Mouse (Mus musculus): ENCODE measurements at regions not wholly inside any gene's neighbourhood (a gene's known extent, or its start where the extent isn't known, plus 50 kb on each side); places are given as distances from the start of the nearest gene placed in this dataset.

DNA sequence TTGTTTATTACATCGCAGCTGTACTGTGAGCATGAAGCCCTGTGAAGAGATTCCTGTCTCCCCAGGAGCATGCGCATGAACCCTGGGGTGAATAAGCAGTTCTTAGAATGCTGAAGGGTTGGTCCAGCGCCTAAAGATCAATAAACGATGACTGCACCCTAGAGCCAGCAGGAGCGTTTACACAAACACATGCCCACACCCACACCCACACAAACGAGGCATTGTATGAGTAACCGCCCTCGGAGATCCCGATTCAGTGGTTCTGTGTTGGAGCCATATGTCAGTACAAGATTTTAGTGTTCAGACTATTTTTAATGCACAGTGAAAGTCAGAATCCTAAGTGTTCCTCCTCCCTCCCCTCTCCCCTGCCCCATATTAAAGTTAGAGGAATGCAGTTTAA lies 57.3 kb downstream of the Edn1 start:
- no peak for DNase-seq (ENCODE audit: low spot score in 2 of 2)

DNA sequence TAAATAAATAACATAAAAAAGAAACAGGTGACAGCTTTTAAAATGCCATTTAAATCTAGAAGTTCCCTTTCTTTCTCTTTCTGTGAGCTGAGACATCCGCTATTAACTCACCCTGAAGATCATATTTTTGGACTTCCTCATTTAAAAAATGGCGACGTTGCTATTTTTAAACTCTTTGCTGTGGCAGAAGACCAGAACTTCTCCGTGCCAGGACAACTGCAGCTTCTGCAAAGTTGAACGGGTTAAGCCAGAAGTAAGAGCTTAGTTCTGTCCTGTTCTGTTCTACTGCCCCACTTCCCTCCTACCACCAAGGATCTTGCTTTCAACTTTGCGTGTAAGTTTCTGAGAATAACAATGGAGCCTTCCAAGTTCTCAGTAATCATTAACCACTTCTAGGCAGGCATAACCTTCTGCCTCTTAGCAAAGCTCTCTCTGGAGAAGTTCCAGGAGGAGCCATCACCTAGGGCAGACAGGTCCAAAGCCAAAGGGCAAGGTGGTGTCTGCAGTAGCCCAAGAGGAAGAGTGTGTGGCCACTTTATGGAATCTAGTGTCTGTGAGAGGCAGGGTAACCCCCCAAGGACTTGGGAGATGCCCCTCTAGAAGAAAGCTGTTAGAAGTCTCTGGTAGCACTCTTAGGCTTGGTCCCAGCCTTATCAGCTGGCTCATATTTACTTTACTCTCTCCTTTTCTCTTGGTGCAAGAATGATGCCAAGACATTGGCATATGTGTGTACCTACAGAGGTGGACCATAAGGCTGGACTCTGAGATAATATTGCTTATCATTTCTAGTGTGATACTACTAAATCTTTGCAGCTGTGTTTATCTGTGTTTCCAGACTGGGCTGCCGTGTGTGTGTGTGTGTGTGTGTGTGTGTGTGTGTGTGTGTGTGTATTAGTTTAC lies 66.6 kb downstream of the Edn1 start:
- DNase-seq (ENCODE audit: low spot score in 2 of 2): no peak

GRCm38 (mm10) chr13:42369826-42370225 lies 68.5 kb downstream of the Edn1 start:
- no peak for DNase-seq (ENCODE audit: low spot score in 2 of 2)

- DNase-seq (ENCODE audit: low spot score in 2 of 2): no peak
Observed at GRCm38 (mm10) chr13:42372201-42372600, 70.9 kb downstream of the Edn1 start.

GRCm38 (mm10) chr13:42374181-42374596 lies 72.9 kb downstream of the Edn1 start:
- DNase-seq (ENCODE audit: low spot score in 2 of 2): no peak

- DNase-seq (ENCODE audit: low spot score in 2 of 2): no peak
Observed at GRCm38 (mm10) chr13:42379675-42380074, 78.4 kb downstream of the Edn1 start.

DNA sequence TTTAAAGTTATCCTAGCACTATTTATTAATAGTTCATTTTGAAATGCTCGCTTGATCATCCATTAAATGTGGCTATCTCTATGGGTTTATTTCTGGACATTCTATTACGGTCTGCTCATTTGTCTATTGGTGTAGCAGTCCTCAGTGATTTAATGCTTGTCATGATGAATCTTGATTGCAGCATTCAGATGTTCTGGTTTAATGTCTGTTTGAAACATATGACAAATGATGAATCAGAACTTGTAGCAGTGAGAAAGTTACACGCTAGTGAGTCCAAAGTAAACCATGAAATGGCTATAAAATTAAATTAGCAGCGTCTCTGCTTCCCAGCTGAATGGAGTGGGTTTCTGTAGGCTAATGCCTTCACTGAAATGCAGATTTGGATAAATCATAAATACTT lies 81.8 kb downstream of the Edn1 start:
- DNase-seq (ENCODE audit: low spot score in 2 of 2): no peak

GRCm38 (mm10) chr13:42390389-42390788 lies 89.1 kb downstream of the Edn1 start:
- DNase-seq (ENCODE audit: low spot score in 2 of 2): no peak

DNA sequence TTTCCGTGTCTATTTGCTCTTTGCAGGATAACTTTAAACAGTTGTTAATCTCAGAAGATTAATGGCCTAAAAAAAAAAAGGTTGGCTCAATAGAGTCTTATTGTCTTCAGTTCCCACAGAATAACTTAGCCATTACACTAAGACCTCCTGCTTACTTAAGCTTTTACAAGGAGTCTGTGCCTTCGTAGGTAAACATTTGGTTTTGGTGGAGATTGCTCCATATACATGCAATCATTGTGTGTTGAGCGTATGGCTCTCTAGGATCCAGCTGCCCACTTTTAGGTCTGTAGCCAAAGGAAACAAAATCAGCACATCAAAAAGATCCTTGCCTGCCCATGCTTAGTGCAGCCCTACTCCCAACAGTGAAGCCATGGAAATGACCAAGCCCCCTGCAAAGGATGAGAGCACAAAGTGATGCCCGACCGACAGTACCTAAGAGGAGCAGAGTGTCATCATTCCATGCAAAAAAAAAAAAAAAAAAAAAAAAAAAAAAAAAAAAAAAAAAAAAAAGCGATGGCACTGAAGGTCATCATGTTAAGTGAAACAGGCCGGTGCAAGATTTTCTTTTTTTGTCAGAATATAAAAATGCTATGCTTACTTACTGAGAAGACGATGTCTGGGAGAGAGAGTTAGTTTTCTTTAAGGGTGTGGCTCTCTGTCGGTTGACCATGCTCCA lies 90.2 kb downstream of the Edn1 start:
- DNase-seq (ENCODE audit: low spot score in 2 of 2): no peak

- DNase-seq (ENCODE audit: low spot score in 2 of 2): no peak
Observed at GRCm38 (mm10) chr13:42392701-42393100, 91.4 kb downstream of the Edn1 start.

DNA sequence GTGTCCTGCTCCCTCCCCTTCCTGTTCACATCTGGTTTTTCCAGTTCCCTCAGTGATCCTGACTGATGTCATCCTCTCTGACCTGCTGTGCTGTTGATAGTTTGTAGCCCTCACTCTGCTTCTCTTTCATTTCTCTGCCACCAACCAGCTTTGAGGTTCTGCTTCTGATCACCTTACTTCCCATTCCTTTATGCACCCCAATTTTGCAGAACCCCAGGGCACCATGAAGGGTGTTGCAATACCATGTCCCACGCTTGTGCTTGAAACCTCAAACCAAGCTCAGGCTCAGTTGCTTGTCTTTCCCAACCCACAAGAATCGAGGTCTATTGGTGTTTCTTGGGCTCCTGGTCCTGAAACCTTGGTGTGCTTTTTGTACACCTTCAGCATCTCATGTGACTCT lies 93.3 kb downstream of the Edn1 start:
- no peak for DNase-seq (ENCODE audit: low spot score in 2 of 2)

DNA sequence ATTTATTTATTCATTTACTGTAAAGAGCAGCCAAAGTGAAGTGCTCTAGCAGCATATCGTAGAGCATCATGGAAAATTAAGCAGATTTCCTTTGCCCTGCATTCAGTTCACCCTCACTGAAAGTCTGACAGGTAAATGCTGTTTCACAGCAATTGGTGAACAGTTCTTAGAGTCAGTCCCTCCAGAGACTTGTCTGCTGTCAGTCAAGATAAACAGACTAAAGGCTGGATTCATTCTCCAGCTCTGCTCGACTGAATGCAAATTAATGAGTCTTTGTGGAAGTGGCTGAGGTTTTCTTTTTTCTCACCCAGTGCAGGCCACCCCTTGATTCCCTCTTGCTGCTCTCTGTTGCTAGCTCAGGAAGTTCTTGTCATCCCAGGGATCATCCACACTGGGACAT lies 100.2 kb downstream of the Edn1 start:
- DNase-seq (ENCODE audit: low spot score in 2 of 2): no peak

DNA sequence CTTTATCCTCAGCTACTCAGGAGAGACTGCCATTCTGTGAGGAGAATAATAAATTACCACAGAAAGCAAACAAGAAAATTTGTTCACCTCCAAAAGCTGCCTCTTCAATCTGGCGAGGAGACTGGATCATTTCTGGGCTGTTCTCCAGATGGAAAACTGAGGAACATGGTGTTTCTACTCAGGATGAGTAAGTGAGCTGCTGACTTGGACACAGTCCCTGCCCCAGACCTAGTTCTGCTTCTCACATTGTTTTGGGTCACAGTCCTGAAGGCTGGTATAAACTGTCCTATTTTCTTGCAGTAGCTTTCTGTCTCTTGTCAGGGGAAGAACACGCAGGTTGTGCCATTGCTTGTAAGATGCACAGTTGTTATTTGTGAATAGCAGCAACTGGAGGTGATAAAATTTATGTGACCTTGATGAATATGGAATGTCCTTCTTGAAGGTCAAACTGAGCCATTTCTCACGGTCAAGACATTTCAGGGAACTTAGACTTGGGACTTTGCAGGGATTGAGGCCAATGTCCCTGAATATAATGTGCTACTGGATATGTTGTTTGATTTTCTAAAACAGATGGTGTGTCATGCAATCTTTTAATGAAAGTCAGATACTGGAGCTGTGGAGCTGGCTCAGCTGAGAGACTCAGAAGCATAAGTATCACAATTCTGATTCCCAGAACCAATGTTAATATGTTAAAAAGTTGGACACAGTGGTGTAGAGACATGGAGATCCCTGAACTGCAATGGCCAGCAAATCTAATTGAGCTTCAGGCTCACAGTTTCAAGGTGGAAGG lies 102.2 kb downstream of the Edn1 start:
- no peak for DNase-seq (ENCODE audit: low spot score in 2 of 2)

DNA sequence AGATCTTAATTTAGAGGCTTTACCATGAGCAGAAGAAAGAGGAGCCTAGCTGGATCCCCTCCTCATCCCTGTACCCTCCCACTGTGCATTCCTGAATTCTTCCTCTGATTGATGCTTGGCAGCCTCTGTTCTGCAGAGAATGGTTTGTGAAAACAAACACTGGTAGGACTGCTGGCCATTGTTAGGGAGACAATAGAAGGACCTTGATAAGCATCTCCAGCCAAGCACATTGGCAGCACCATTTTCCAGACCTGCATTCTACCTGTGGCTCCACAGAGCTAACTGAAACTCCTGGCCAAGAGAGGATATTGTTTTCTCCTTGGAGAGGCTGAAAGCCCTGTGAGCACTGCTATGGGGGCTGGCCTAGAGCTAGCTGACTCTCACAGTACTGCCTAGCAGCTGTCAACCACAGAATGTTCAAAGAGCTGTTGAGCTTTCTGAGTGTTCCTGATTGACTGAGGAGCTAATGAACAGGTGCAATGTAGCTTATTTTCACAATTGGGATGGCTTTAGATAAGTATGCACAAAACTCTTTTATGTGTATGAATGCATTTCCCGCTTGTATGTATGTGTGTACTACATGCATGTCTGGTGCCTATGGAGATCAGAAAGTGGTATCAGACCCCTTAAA lies 111.5 kb downstream of the Edn1 start:
- DNase-seq (ENCODE audit: low spot score in 2 of 2): no peak

DNA sequence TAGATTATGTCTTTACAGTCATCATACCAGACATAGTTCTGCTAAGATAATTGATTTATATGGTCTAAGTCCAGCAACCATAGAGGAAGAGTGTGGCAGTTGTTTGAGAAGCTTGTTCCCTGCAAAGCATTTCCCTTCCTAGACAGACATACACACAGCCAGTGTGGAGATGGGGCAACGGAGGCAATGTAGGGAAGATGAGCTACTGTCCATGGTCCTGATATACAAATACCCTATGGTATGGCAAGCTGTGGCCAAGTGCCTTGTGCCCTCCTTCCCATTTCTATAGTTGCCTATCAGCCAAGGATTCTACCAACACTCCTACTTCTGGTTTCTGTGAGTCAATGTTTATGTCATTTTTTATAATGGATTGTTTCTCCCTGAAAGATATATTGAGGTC lies 145.6 kb downstream of the Edn1 start:
- no peak for DNase-seq (ENCODE audit: low spot score in 2 of 2)

- DNase-seq (ENCODE audit: low spot score in 2 of 2): no peak
Observed at GRCm38 (mm10) chr13:42453665-42454064, 152.4 kb downstream of the Edn1 start.

DNA sequence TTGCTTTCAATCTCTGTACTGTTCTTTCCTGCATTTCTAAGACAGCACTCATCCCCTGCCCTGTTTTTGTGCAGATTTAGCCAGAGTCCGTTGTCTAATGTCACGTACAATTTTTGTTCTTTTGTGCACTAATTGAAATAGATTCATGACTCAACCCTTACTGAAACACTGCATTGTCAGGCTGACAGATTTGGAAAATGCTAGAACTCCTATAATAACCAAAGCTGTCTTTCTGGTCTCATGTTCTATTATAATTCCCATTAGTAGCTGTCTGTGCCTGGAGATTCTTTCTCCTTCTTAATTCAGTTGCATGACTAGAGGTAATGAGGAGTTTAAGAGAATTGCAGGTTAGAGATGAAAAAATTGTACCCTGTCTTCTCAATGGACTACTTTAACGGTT lies 158.6 kb downstream of the Edn1 start:
- DNase-seq (ENCODE audit: low spot score in 2 of 2): no peak

GRCm38 (mm10) chr13:42478825-42479224 lies 177.5 kb downstream of the Edn1 start:
- no peak for DNase-seq (ENCODE audit: low spot score in 2 of 2)

GRCm38 (mm10) chr13:42490956-42491680 lies 189.3 kb upstream of the Phactr1 start:
- no peak for DNase-seq (ENCODE audit: low spot score in 2 of 2)

- no peak for DNase-seq (ENCODE audit: low spot score in 2 of 2)
Observed at GRCm38 (mm10) chr13:42494371-42494770, 186.1 kb upstream of the Phactr1 start.

GRCm38 (mm10) chr13:42498351-42498750 lies 182.1 kb upstream of the Phactr1 start:
- DNase-seq (ENCODE audit: low spot score in 2 of 2): no peak

All from spleen, postnatal 10 days (tissue).